Mouse (Mus musculus): ENCODE measurements around the gene Apoe. TPM values are rescaled to one million over a fixed set of nuclear protein-coding genes. Genes with fewer than 3 reads are reported as not detected.

Apoe gene
- 205 and 422 TPM in 2 replicates for polyA plus RNA-seq (2011; ENCODE audit: insufficient read depth, insufficient read length, low replicate concordance, missing spikeins)

GRCm38 (mm10) chr7:19698907-19699826, at the start of gene Apoe:
TSS of gene Apoe (minus strand) at chr7:19699188.
- 3% methylated on average over 20 of the region's 20 CpGs for WGBS
- Histone ChIP-seq H3K4me1 (ENCODE audit: control insufficient read depth, insufficient read depth, low read length) (peaks cover 7% of the 10 kb centered on the region), H3K27ac (ENCODE audit: control insufficient read depth, insufficient read depth, low read depth, low read length, poor library complexity) (peak within 1 kb of the TSS; percentile 73), H3K4me3 (replicated peaks; ENCODE audit: control insufficient read depth, low read depth, low read length) (peak within 1 kb of the TSS; percentile 19)
- no peak for TF ChIP-seq POLR2A (IDR thresholded peaks at IDR 0.05; ENCODE audit: borderline replicate concordance, control insufficient read depth, low read depth, low read length)
- TF ChIP-seq CTCF (IDR thresholded peaks at IDR 0.05; ENCODE audit: control insufficient read depth, insufficient read depth, low read length), result no peak

GRCm38 (mm10) chr7:19747420-19748218, 48.6 kb upstream of the Apoe start:
- Histone ChIP-seq H3K4me3 (replicated peaks; ENCODE audit: control insufficient read depth, low read depth, low read length) (no peak overlapping the region), H3K4me1 (ENCODE audit: control insufficient read depth, insufficient read depth, low read length) (no peaks in the 10 kb centered on the region), H3K27ac (ENCODE audit: control insufficient read depth, insufficient read depth, low read depth, low read length, poor library complexity) (no peak overlapping the region)
- TF ChIP-seq CTCF (IDR thresholded peaks at IDR 0.05; ENCODE audit: control insufficient read depth, insufficient read depth, low read length) (no peak), POLR2A (IDR thresholded peaks at IDR 0.05; ENCODE audit: borderline replicate concordance, control insufficient read depth, low read depth, low read length) (no peak)
- WGBS, result 39% methylated on average over 25 of the region's 25 CpGs

GRCm38 (mm10) chr7:19746426-19747201, 47.6 kb upstream of the Apoe start:
- H3K4me1 ChIP-seq (ENCODE audit: control insufficient read depth, insufficient read depth, low read length), result no peaks in the 10 kb centered on the region
- no peak for TF ChIP-seq POLR2A (IDR thresholded peaks at IDR 0.05; ENCODE audit: borderline replicate concordance, control insufficient read depth, low read depth, low read length)
- no peak for TF ChIP-seq CTCF (IDR thresholded peaks at IDR 0.05; ENCODE audit: control insufficient read depth, insufficient read depth, low read length)
- no peak overlapping the region for H3K27ac ChIP-seq (ENCODE audit: control insufficient read depth, insufficient read depth, low read depth, low read length, poor library complexity)
- 45% methylated on average over 6 of the region's 6 CpGs for WGBS
- no peak overlapping the region for H3K4me3 ChIP-seq (replicated peaks; ENCODE audit: control insufficient read depth, low read depth, low read length)

GRCm38 (mm10) chr7:19745971-19746370, 47.0 kb upstream of the Apoe start:
- no peak overlapping the region for H3K27ac ChIP-seq (ENCODE audit: control insufficient read depth, insufficient read depth, low read depth, low read length, poor library complexity)
- TF ChIP-seq CTCF (IDR thresholded peaks at IDR 0.05; ENCODE audit: control insufficient read depth, insufficient read depth, low read length) (no peak), POLR2A (IDR thresholded peaks at IDR 0.05; ENCODE audit: borderline replicate concordance, control insufficient read depth, low read depth, low read length) (no peak)
- H3K4me1 ChIP-seq (ENCODE audit: control insufficient read depth, insufficient read depth, low read length), result no peaks in the 10 kb centered on the region
- WGBS, result 87% methylated on average over 9 of the region's 10 CpGs
- no peak overlapping the region for H3K4me3 ChIP-seq (replicated peaks; ENCODE audit: control insufficient read depth, low read depth, low read length)

- TF ChIP-seq CTCF (IDR thresholded peaks at IDR 0.05; ENCODE audit: control insufficient read depth, insufficient read depth, low read length), result no peak
- TF ChIP-seq POLR2A (IDR thresholded peaks at IDR 0.05; ENCODE audit: borderline replicate concordance, control insufficient read depth, low read depth, low read length), result no peak
- WGBS, result 35% methylated on average over 14 of the region's 14 CpGs
- Histone ChIP-seq H3K27ac (ENCODE audit: control insufficient read depth, insufficient read depth, low read depth, low read length, poor library complexity) (no peak overlapping the region), H3K4me3 (replicated peaks; ENCODE audit: control insufficient read depth, low read depth, low read length) (no peak overlapping the region), H3K4me1 (ENCODE audit: control insufficient read depth, insufficient read depth, low read length) (no peaks in the 10 kb centered on the region)
These were observed 45.8 kb upstream of the Apoe start for GRCm38 (mm10) chr7:19744590-19745385.

- H3K27ac ChIP-seq (ENCODE audit: control insufficient read depth, insufficient read depth, low read depth, low read length, poor library complexity), result no peak overlapping the region
- no peaks in the 10 kb centered on the region for H3K4me1 ChIP-seq (ENCODE audit: control insufficient read depth, insufficient read depth, low read length)
- TF ChIP-seq CTCF (IDR thresholded peaks at IDR 0.05; ENCODE audit: control insufficient read depth, insufficient read depth, low read length), result no peak
- 75% methylated on average over 6 of the region's 6 CpGs for WGBS
- no peak overlapping the region for H3K4me3 ChIP-seq (replicated peaks; ENCODE audit: control insufficient read depth, low read depth, low read length)
These were observed 44.8 kb upstream of the Apoe start for GRCm38 (mm10) chr7:19743791-19744190.

- H3K27ac ChIP-seq (ENCODE audit: control insufficient read depth, insufficient read depth, low read depth, low read length, poor library complexity), result no peak overlapping the region
These were observed 43.5 kb upstream of the Apoe start for GRCm38 (mm10) chr7:19742468-19742867.

More at GRCm38 (mm10) chr7:19742468-19742867, 43.5 kb upstream of the Apoe start:
- TF ChIP-seq CTCF (IDR thresholded peaks at IDR 0.05; ENCODE audit: control insufficient read depth, insufficient read depth, low read length) (no peak), POLR2A (IDR thresholded peaks at IDR 0.05; ENCODE audit: borderline replicate concordance, control insufficient read depth, low read depth, low read length) (no peak)
- H3K4me1 ChIP-seq (ENCODE audit: control insufficient read depth, insufficient read depth, low read length), result no peaks in the 10 kb centered on the region
- no peak overlapping the region for H3K4me3 ChIP-seq (replicated peaks; ENCODE audit: control insufficient read depth, low read depth, low read length)
- 82% methylated on average over 5 of the region's 5 CpGs for WGBS
